22 mouse cellular contexts compared by ENCODE assay signal in the genomic region with DNA sequence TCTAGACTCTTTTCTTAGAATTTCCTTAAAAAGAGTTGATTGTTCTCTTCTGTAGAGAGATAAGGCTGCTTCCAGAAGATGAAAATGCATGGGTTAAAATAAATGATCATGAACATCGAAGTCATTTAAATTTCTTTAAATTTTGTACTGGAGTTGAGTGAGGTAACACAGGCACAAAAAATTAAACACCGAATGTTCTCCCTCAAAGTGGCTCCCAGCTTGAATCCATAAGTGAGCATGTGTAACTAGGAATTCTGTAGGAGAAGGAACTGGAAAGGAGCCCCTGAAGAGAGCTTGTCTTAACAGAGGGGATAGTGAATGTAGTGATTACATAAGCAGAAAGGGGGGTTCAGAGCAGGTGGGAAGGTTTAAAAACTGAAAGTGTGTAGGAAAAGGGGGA.
DNase-seq lines count a peak whose midpoint lies in the region; ATAC-seq and TF ChIP-seq lines count a peak whose summit lies in the region.
"Had no signal": no experiment of that assay in that cellular context is flagged by ENCODE, and none has a peak within 500 bp of the region (broad histone marks: within the 10 kb centered on the region; RNA-seq: fewer than 3 reads in every experiment).

No protein-coding gene starts in this region.

- no peak overlapping the region for H3K9ac ChIP-seq in heart, adult 2 months (ENCODE audit: low read depth, low read length)
- H3K9ac ChIP-seq: embryonic facial prominence, embryonic 13.5 days; embryonic facial prominence, embryonic 15.5 days; forebrain, embryonic 12.5 days had no signal

- TF ChIP-seq CTCF in left cerebral cortex, adult 2 months (IDR thresholded peaks at IDR 0.05): no peak
- TF ChIP-seq CTCF in heart, adult 2 months (IDR thresholded peaks at IDR 0.05): no peak

- no peak for TF ChIP-seq POLR2A in heart, adult 2 months (IDR thresholded peaks at IDR 0.05; ENCODE audit: insufficient read depth, low read depth, low read length)

- intact Hi-C loops in left cerebral cortex, adult 2 months (cut with DNase I): loop anchor here (5.0 to 10.0 kb wide), 4 partner anchors 33 to 635 kb away; partner anchors contain the start of gene Ppp3ca
- intact Hi-C loops in left cerebral cortex, postnatal 10 days (cut with DNase I): no loop called here
- intact Hi-C loops in heart, adult 2 months (cut with DNase I): no loop called here

- 92% methylated on average over 2 of the region's 2 CpGs for WGBS in heart, adult 2 months

- ATAC-seq in frontal cortex, adult (ENCODE audit: low TSS enrichment): peak; percentile 83
- ATAC-seq: forebrain, embryonic 14.5 days; forebrain, embryonic 16.5 days had no signal

- TF ChIP-seq EP300 in heart, adult 2 months (IDR thresholded peaks at IDR 0.05; ENCODE audit: insufficient read depth, low read depth, low read length): no peak

- H3K27me3 ChIP-seq in heart, adult 2 months (ENCODE audit: control insufficient read depth, insufficient read depth, low read length): no peaks in the 10 kb centered on the region
- H3K27me3 ChIP-seq: embryonic facial prominence, embryonic 13.5 days; embryonic facial prominence, embryonic 15.5 days; forebrain, embryonic 12.5 days had no signal

- H3K4me3 ChIP-seq in left cerebral cortex, adult 2 months: no peak overlapping the region
- H3K4me3 ChIP-seq in heart, adult 2 months: no peak overlapping the region
- H3K4me3 ChIP-seq: embryonic facial prominence, embryonic 13.5 days; embryonic facial prominence, embryonic 15.5 days; erythroblast, embryonic 14.5 days; forebrain, embryonic 10.5 days; forebrain, embryonic 12.5 days had no signal

- no peaks in the 10 kb centered on the region for H3K36me3 ChIP-seq in heart, adult 2 months (ENCODE audit: control insufficient read depth, insufficient read depth, low read length)
- H3K36me3 ChIP-seq: embryonic facial prominence, embryonic 13.5 days; embryonic facial prominence, embryonic 15.5 days; forebrain, embryonic 10.5 days; forebrain, embryonic 12.5 days had no signal

- H3K79me2 ChIP-seq in heart, adult 2 months (replicated peaks; ENCODE audit: control insufficient read depth, insufficient read depth, low read length): no peaks in the 10 kb centered on the region

- peak overlapping the region; percentile 80 for H3K27ac ChIP-seq in left cerebral cortex, adult 2 months
- H3K27ac ChIP-seq in heart, adult 2 months: no peak overlapping the region
- H3K27ac ChIP-seq: embryonic facial prominence, embryonic 13.5 days; embryonic facial prominence, embryonic 15.5 days; forebrain, embryonic 10.5 days; forebrain, embryonic 12.5 days had no signal

- no peaks in the 10 kb centered on the region for H3K4me1 ChIP-seq in heart, adult 2 months (ENCODE audit: control insufficient read depth, insufficient read depth, low read length)
- H3K4me1 ChIP-seq: embryonic facial prominence, embryonic 13.5 days; embryonic facial prominence, embryonic 15.5 days; forebrain, embryonic 12.5 days had no signal

- no peak for DNase-seq in frontal cortex, postnatal 36 days (ENCODE audit: low spot score in 2 of 2)
- DNase-seq in left cerebral cortex, adult 2 months (ENCODE audit: extremely low spot score in 1 of 2, low spot score in 2 of 2): no peak
- DNase-seq in left cerebral cortex, postnatal 10 days (ENCODE audit: extremely low spot score in 1 of 2, low spot score in 2 of 2): no peak
- peak; percentile 58 for DNase-seq in telencephalon, adult 2 months (ENCODE audit: low read depth, low spot score)
- DNase-seq in heart, adult 2 months: no peak
- DNase-seq: adrenal gland, adult 2 months; adrenal gland, postnatal 10 days; adrenal gland, postnatal 25 days; cerebellum, adult 11-12 months; cerebellum, adult 2 months; cerebellum, adult 9-10 months; cerebellum, postnatal 10 days; cerebellum, postnatal 25 days; embryo, embryonic 11 days had no signal
